Mouse (Mus musculus) right cerebral cortex, postnatal 36 days (tissue): ENCODE data around the gene Fundc2.
A peak's percentile ranks its signal among the peaks of the same experiment; 100 is the strongest.

Experiments
- DNase-seq, 2 experiments: peaks; one replicate each; pipeline ENCODE4 v3.0.0; 2022; ENCODE audit warnings: low spot score in 2 of 2, mixed read lengths in 1 of 2

The Fundc2 gene

GRCm38 (mm10) chrX:75382195-75382771 lies at the start of gene Fundc2, which contains the start of gene F8:
Gene Fundc2, plus strand, starts transcription at chrX:75382399.
Gene F8, minus strand, starts transcription at chrX:75382615.
- peak; percentile 35 to 52 for DNase-seq

- DNase-seq: no peak
These were observed 12.0 kb upstream of the Fundc2 start for GRCm38 (mm10) chrX:75370197-75370596.

- no peak for DNase-seq
These were observed 9.4 kb upstream of the Fundc2 start for GRCm38 (mm10) chrX:75372666-75373425.

GRCm38 (mm10) chrX:75376815-75377214 lies 5.4 kb upstream of the Fundc2 start:
- DNase-seq: no peak

- no peak for DNase-seq
These were observed 1.0 kb upstream of the Fundc2 start for GRCm38 (mm10) chrX:75381176-75381575.

GRCm38 (mm10) chrX:75381699-75382098 lies 500 bp upstream of the Fundc2 start:
- DNase-seq: no peak

GRCm38 (mm10) chrX:75399471-75399870 lies 17.3 kb downstream of the Fundc2 start:
- no peak for DNase-seq

GRCm38 (mm10) chrX:75402668-75403067 lies 20.5 kb downstream of the Fundc2 start:
- DNase-seq: no peak

- no peak for DNase-seq
These were observed 21.2 kb downstream of the Fundc2 start for GRCm38 (mm10) chrX:75403350-75403749.

- no peak for DNase-seq
These were observed 27.5 kb downstream of the Fundc2 start for GRCm38 (mm10) chrX:75409711-75410110.

GRCm38 (mm10) chrX:75415936-75416785 lies 34.0 kb downstream of the Fundc2 start, which contains the start of the genes Cmc4, Mtcp1 and Brcc3:
Gene Cmc4, minus strand, starts transcription at chrX:75416584.
Gene Mtcp1, minus strand, starts transcription at chrX:75416588.
Gene Brcc3, plus strand, starts transcription at chrX:75416628.
- DNase-seq: peak; percentile 79 to 80
